Mouse (Mus musculus): Measurements from ENCODE around the gene Gm5475.

DNA sequence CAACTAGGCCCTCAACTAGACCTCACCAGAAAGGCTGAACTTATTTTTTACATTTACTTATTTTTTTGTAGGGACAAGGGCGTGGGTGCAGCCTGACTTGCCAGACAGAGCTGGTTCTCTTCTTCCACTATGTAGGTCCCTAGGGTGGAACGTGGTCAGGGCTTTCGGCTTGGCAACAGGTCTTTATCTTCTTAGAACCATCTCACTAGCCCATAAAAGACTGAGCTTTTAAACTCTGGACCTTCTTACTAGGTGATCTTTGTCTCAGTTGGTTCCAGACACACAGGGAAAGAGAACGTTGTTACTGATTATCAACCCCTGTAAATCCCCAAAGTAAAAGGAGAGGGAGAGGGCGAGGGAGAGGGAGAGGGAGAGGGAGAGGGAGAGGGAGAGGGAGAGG lies 8.6 kb upstream of the Gm5475 start:
- TF ChIP-seq CTCF (IDR thresholded peaks at IDR 0.05; ENCODE audit: borderline replicate concordance, extremely low read depth, insufficient read depth, insufficient read length) (no peak), POLR2A (IDR thresholded peaks at IDR 0.05; ENCODE audit: borderline replicate concordance, extremely low read depth, insufficient read depth, insufficient read length, poor library complexity, severe bottlenecking) (no peak)
